Mouse (Mus musculus): ENCODE measurements at regions not wholly inside any gene's neighbourhood (a gene's known extent, or its start where the extent isn't known, plus 50 kb on each side); places are given as distances from the start of the nearest gene placed in this dataset.

- no peak for DNase-seq (ENCODE audit: low spot score)
Observed at GRCm38 (mm10) chr3:60811924-60812323, 190.7 kb upstream of the P2ry1 start.

GRCm38 (mm10) chr3:60813485-60813884 is 189.1 kb upstream of the P2ry1 start:
- Histone ChIP-seq H3K27ac (ENCODE audit: low read depth, low read length) (no peak overlapping the region), H3K36me3 (ENCODE audit: insufficient read depth, low read length) (no peaks in the 10 kb centered on the region), H3K4me3 (ENCODE audit: low read depth, low read length) (no peak overlapping the region), H3K9ac (replicated peaks; ENCODE audit: low read length, poor library complexity, severe bottlenecking) (no peak overlapping the region), H3K4me1 (ENCODE audit: insufficient read depth, low read length) (no peaks in the 10 kb centered on the region), H3K9me3 (ENCODE audit: low read length) (no peaks in the 10 kb centered on the region), H3K4me2 (ENCODE audit: low read depth, low read length, poor library complexity, severe bottlenecking) (no peak overlapping the region), H3K27me3 (ENCODE audit: insufficient read depth, low read length) (no peaks in the 10 kb centered on the region)
- WGBS = 42% methylated on average over 3 of the region's 3 CpGs
- no peak for TF ChIP-seq CTCF (IDR thresholded peaks at IDR 0.05)
- no peak for ATAC-seq (ENCODE audit: low FRiP score)
- no peak for DNase-seq (ENCODE audit: low spot score)

More at GRCm38 (mm10) chr3:60811924-60812323, 190.7 kb upstream of the P2ry1 start:
- 65% methylated on average over 5 of the region's 5 CpGs for WGBS
- H3K4me1 ChIP-seq (ENCODE audit: insufficient read depth, low read length) = no peaks in the 10 kb centered on the region
- H3K4me2 ChIP-seq (ENCODE audit: low read depth, low read length, poor library complexity, severe bottlenecking) = no peak overlapping the region
- no peak overlapping the region for H3K27ac ChIP-seq (ENCODE audit: low read depth, low read length)
- H3K4me3 ChIP-seq (ENCODE audit: low read depth, low read length) = no peak overlapping the region
- H3K9me3 ChIP-seq (ENCODE audit: low read length) = no peaks in the 10 kb centered on the region
- H3K36me3 ChIP-seq (ENCODE audit: insufficient read depth, low read length) = no peaks in the 10 kb centered on the region
- no peak overlapping the region for H3K9ac ChIP-seq (replicated peaks; ENCODE audit: low read length, poor library complexity, severe bottlenecking)
- no peak for TF ChIP-seq CTCF (IDR thresholded peaks at IDR 0.05)
- H3K27me3 ChIP-seq (ENCODE audit: insufficient read depth, low read length) = no peaks in the 10 kb centered on the region
- no peak for ATAC-seq (ENCODE audit: low FRiP score)

GRCm38 (mm10) chr3:60819684-60820281 is 182.8 kb upstream of the P2ry1 start:
- H3K36me3 ChIP-seq (ENCODE audit: insufficient read depth, low read length) = no peaks in the 10 kb centered on the region
- H3K27ac ChIP-seq (ENCODE audit: low read depth, low read length) = no peak overlapping the region
- TF ChIP-seq CTCF (IDR thresholded peaks at IDR 0.05) = no peak
- 78% methylated on average over 4 of the region's 4 CpGs for WGBS
- no peak overlapping the region for H3K4me3 ChIP-seq (ENCODE audit: low read depth, low read length)
- DNase-seq (ENCODE audit: low spot score) = no peak
- H3K9me3 ChIP-seq (ENCODE audit: low read length) = no peaks in the 10 kb centered on the region
- no peak overlapping the region for H3K9ac ChIP-seq (replicated peaks; ENCODE audit: low read length, poor library complexity, severe bottlenecking)
- no peak for ATAC-seq (ENCODE audit: low FRiP score)
- H3K4me2 ChIP-seq (ENCODE audit: low read depth, low read length, poor library complexity, severe bottlenecking) = no peak overlapping the region
- H3K27me3 ChIP-seq (ENCODE audit: insufficient read depth, low read length) = no peaks in the 10 kb centered on the region
- H3K4me1 ChIP-seq (ENCODE audit: insufficient read depth, low read length) = no peaks in the 10 kb centered on the region

GRCm38 (mm10) chr3:60821463-60821862 is 181.1 kb upstream of the P2ry1 start:
- Histone ChIP-seq H3K27me3 (ENCODE audit: insufficient read depth, low read length) (no peaks in the 10 kb centered on the region), H3K9me3 (ENCODE audit: low read length) (no peaks in the 10 kb centered on the region), H3K36me3 (ENCODE audit: insufficient read depth, low read length) (no peaks in the 10 kb centered on the region), H3K4me3 (ENCODE audit: low read depth, low read length) (no peak overlapping the region), H3K4me1 (ENCODE audit: insufficient read depth, low read length) (no peaks in the 10 kb centered on the region), H3K4me2 (ENCODE audit: low read depth, low read length, poor library complexity, severe bottlenecking) (no peak overlapping the region), H3K27ac (ENCODE audit: low read depth, low read length) (no peak overlapping the region), H3K9ac (replicated peaks; ENCODE audit: low read length, poor library complexity, severe bottlenecking) (no peak overlapping the region)
- TF ChIP-seq CTCF (IDR thresholded peaks at IDR 0.05) = no peak
- ATAC-seq (ENCODE audit: low FRiP score) (no peak), DNase-seq (ENCODE audit: low spot score) (no peak)

- Histone ChIP-seq H3K9me3 (ENCODE audit: low read length) (no peaks in the 10 kb centered on the region), H3K4me3 (ENCODE audit: low read depth, low read length) (no peak overlapping the region), H3K27ac (ENCODE audit: low read depth, low read length) (no peak overlapping the region), H3K4me2 (ENCODE audit: low read depth, low read length, poor library complexity, severe bottlenecking) (no peak overlapping the region), H3K4me1 (ENCODE audit: insufficient read depth, low read length) (no peaks in the 10 kb centered on the region), H3K9ac (replicated peaks; ENCODE audit: low read length, poor library complexity, severe bottlenecking) (no peak overlapping the region), H3K27me3 (ENCODE audit: insufficient read depth, low read length) (no peaks in the 10 kb centered on the region), H3K36me3 (ENCODE audit: insufficient read depth, low read length) (no peaks in the 10 kb centered on the region)
- TF ChIP-seq CTCF (IDR thresholded peaks at IDR 0.05) = no peak
- DNase-seq (ENCODE audit: low spot score) (no peak), ATAC-seq (ENCODE audit: low FRiP score) (no peak)
- whole genome bisulfite sequencing = 78% methylated on average over 4 of the region's 4 CpGs
Observed at GRCm38 (mm10) chr3:60826759-60827158, 175.8 kb upstream of the P2ry1 start.

- no peak for ATAC-seq (ENCODE audit: low FRiP score)
- H3K4me3 ChIP-seq (ENCODE audit: low read depth, low read length) = no peak overlapping the region
- H3K4me2 ChIP-seq (ENCODE audit: low read depth, low read length, poor library complexity, severe bottlenecking) = no peak overlapping the region
- H3K36me3 ChIP-seq (ENCODE audit: insufficient read depth, low read length) = no peaks in the 10 kb centered on the region
- no peaks in the 10 kb centered on the region for H3K9me3 ChIP-seq (ENCODE audit: low read length)
- H3K4me1 ChIP-seq (ENCODE audit: insufficient read depth, low read length) = no peaks in the 10 kb centered on the region
- H3K27ac ChIP-seq (ENCODE audit: low read depth, low read length) = no peak overlapping the region
- no peak overlapping the region for H3K9ac ChIP-seq (replicated peaks; ENCODE audit: low read length, poor library complexity, severe bottlenecking)
- TF ChIP-seq CTCF (IDR thresholded peaks at IDR 0.05) = no peak
- H3K27me3 ChIP-seq (ENCODE audit: insufficient read depth, low read length) = no peaks in the 10 kb centered on the region
- 92% methylated on average over 4 of the region's 4 CpGs for WGBS
- no peak for DNase-seq (ENCODE audit: low spot score)
Observed at GRCm38 (mm10) chr3:60832385-60832784, 170.2 kb upstream of the P2ry1 start.

Measured in midbrain, postnatal 0 days (tissue).